Mouse (Mus musculus) spleen, adult 2 months (tissue): ENCODE measurements around the gene Afm. TPM values are rescaled to one million over a fixed set of nuclear protein-coding genes. Genes with fewer than 3 reads are reported as not detected.

Experiments
- DNase-seq, 2 experiments: peaks; one replicate each; pipeline versions ENCODE4 v3.0.0 to v3.0.0-alpha.2; 2012 to 2021; ENCODE audit warnings: low spot score in 2 of 2, low read depth in 1 of 2
- H3K27ac ChIP-seq: fragments of 200-500 bp; 2 replicates; pipeline ENCODE4 v1.5.1; 2012; ENCODE audit warnings: low read length, inconsistent platforms; ENCODE audit not compliant: insufficient read depth
- H3K27me3 ChIP-seq: fragments of 200-500 bp; 2 replicates; pipeline ENCODE4 v1.6.1; 2012; ENCODE audit warnings: mild to moderate bottlenecking, moderate library complexity, low read length, inconsistent platforms; ENCODE audit not compliant: control insufficient read depth, insufficient read depth
- H3K36me3 ChIP-seq: fragments of 200-500 bp; 2 replicates; pipeline ENCODE4 v1.6.1; 2012; ENCODE audit warnings: mild to moderate bottlenecking, low read length, inconsistent platforms; ENCODE audit not compliant: control insufficient read depth, insufficient read depth
- H3K4me1 ChIP-seq: fragments of 200-500 bp; 2 replicates; pipeline ENCODE4 v1.6.1; 2011; ENCODE audit warnings: inconsistent platforms; ENCODE audit not compliant: control insufficient read depth, insufficient read depth, insufficient read length
- H3K4me3 ChIP-seq: fragments of 200-500 bp; 2 replicates; pipeline ENCODE4 v1.5.1; 2011; ENCODE audit warnings: mild to moderate bottlenecking, inconsistent platforms; ENCODE audit not compliant: insufficient read depth, insufficient read length; ENCODE audit errors: extremely low read depth
- CTCF ChIP-seq: fragments of 200-500 bp; IDR thresholded peaks from 2 replicates; pipeline ENCODE4 v1.5.1; 2011; ENCODE audit warnings: mild to moderate bottlenecking, inconsistent platforms; ENCODE audit not compliant: insufficient read depth, insufficient read length, insufficient replicate concordance; ENCODE audit errors: extremely low read depth
- POLR2A ChIP-seq: fragments of 200-500 bp; IDR thresholded peaks from 2 replicates; pipeline ENCODE4 v1.6.1; 2011; ENCODE audit warnings: low read depth, low read length, inconsistent platforms
- WGBS: fragments of 180-500 bp; shearing (Covaris S2); methylation state at CpG from one replicate; pipeline ENCODE4 v1.1.7; 2018; 5-methylcytosine and 5-hydroxymethylcytosine counted together
- polyA plus RNA-seq: library from polyadenylated mRNA; depleted of rRNA; stranded (reverse); fragments of >200 nt; gene quantifications from 2 replicates; pipeline ENCODE4 v1.2.3, GENCODE M21; 2012

Gene Afm
- polyA plus RNA-seq, 1 experiment, result 0.05 TPM

DNA sequence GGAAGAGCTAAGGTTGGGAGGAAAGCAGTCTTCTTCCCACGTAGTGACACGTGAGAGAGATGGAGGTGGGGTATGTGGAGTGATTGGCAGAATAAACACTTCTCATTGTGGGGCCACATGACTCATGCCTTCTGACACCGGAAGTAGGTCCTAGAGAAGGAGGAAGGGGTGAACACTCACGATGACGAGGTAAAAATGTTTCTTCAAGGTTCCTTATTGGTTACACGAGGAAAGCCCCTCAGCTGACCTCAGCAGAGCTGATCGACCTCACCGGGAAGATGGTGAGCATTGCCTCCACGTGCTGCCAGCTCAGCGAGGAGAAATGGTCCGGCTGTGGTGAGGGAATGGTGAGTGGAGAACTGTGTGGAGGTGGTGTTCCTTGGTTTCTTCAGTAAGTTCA is 14.0 kb upstream of the Afm start:
- 34% methylated on average over 11 of the region's 11 CpGs for WGBS
- Histone ChIP-seq H3K36me3 (no peaks in the 10 kb centered on the region), H3K27ac (no peak overlapping the region), H3K4me1 (no peaks in the 10 kb centered on the region), H3K27me3 (no peaks in the 10 kb centered on the region), H3K4me3 (no peak overlapping the region)
- DNase-seq, result no peak
- no peak for TF ChIP-seq CTCF
- TF ChIP-seq POLR2A, result no peak

DNA sequence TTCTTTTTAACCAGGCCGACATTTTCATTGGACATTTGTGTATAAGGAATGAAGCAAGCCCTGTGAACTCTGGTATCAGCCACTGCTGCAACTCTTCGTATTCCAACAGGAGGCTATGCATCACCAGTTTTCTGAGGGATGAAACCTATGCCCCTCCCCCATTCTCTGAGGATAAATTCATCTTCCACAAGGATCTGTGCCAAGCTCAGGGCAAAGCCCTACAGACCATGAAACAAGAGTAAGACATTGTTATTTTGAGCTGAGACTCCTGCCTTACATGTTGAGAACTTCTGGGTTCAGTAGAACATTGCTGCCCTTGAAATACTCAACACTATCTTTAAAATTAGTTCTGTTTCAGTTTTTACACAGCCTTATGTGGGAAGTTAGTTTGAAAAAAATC is 12.2 kb upstream of the Afm start:
- H3K4me1 ChIP-seq, result no peaks in the 10 kb centered on the region
- no peak overlapping the region for H3K27ac ChIP-seq
- no peak overlapping the region for H3K4me3 ChIP-seq
- TF ChIP-seq POLR2A, result no peak
- TF ChIP-seq CTCF, result no peak
- no peaks in the 10 kb centered on the region for H3K27me3 ChIP-seq
- WGBS, result 90% methylated on average over 2 of the region's 2 CpGs
- no peaks in the 10 kb centered on the region for H3K36me3 ChIP-seq
- no peak for DNase-seq

- no peaks in the 10 kb centered on the region for H3K4me1 ChIP-seq
- TF ChIP-seq POLR2A, result no peak
- no peak for TF ChIP-seq CTCF
- 84% methylated on average over 13 of the region's 13 CpGs for WGBS
- H3K27ac ChIP-seq, result no peak overlapping the region
- H3K27me3 ChIP-seq, result no peaks in the 10 kb centered on the region
- H3K4me3 ChIP-seq, result no peak overlapping the region
- no peaks in the 10 kb centered on the region for H3K36me3 ChIP-seq
- no peak for DNase-seq
Observed at GRCm38 (mm10) chr5:90507411-90507949, 11.3 kb upstream of the Afm start.

DNA sequence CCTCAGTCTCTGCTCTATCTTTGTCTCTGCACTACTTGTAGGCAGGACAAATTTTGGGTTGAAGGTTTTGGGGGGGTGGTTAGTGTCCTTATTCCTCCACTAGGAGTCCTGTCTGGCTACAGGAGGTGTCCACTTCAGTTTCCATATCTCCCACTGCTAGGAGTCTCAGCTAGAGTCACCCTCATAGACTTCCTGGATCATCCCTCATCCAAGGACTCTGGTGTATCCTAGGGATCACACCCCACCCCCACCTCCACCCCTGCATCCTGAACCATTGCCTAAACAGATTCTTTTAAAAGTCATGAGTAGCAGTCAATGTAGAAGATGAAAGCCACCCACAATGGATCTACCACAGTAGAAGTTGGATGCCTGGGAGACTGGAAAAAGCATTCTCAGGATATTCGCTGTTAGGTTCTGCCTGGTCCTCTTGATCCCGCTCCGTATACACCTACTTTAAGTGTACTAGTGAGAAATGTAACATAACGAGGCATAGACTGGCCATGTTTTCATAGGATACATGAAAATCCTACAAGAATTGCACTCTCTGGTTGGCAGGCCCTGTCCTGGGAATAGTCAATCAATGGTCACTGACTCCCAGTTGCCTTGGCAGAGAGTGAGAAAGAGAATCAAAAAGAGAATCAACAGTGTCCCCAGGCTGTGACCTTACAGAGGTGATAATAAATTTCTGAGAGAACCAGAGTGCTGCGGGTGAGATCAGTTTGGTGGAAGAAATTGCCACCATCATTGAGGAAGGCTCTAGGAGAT is 8.7 kb upstream of the Afm start:
- WGBS, result 89% methylated on average over 5 of the region's 5 CpGs
- Histone ChIP-seq H3K27me3 (no peaks in the 10 kb centered on the region), H3K4me3 (no peak overlapping the region), H3K4me1 (no peaks in the 10 kb centered on the region), H3K36me3 (no peaks in the 10 kb centered on the region), H3K27ac (no peak overlapping the region)
- no peak for DNase-seq
- no peak for TF ChIP-seq CTCF
- TF ChIP-seq POLR2A, result no peak

DNA sequence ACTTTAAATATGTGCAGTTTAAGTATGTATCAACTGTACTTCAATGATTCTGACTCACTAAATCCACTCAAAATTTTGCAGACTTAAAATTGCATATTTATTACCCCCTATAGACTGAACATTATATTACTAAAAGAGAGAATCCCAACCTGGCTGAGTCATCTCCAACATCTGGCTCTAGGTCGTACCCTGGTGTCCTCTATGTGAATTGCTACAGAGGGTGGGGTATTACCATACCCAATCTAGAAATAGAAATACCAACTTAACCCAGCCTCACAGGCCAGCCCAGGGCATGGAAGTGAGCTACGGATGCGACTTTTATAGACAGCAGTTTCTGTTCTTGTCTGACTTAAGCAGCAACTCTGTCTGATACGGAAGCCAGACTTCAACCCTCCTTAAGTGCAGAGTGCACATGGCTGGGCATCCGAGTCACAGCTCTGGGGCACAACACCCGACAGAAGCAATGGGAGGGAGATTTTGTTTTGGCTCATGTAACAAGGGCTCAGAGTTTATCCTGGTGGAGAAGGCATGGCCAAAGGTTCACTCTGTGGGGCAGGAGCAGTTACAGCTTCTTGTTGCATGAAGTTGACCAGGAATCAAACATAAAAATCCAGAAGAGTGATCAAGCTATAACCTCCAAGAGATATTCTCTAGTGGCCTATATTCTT is 6.3 kb upstream of the Afm start:
- 80% methylated on average over 6 of the region's 6 CpGs for WGBS
- no peak for DNase-seq

DNA sequence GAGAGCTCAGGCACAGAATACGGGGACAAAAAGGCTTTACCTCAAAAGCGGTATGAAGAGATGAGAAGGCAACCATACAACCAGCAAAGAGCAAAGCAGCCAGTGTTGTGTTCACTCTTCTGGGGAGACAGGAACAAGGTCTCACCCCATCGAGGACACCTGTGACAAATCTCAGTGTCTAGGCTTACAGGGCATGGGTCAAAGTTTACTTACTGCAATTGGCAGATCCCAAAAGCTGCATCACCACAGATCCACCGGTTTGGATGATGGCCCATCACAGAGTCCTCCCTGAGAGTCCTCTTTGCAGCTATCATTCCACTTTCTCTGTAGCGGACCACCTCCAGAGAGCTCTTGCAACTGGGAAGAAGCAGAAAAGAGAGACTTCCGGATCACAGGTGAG is 3.2 kb upstream of the Afm start:
- no peak overlapping the region for H3K27ac ChIP-seq
- no peak for TF ChIP-seq CTCF
- no peak for TF ChIP-seq POLR2A
- 90% methylated on average over 6 of the region's 6 CpGs for WGBS
- no peak for DNase-seq
- H3K4me1 ChIP-seq, result no peaks in the 10 kb centered on the region
- H3K36me3 ChIP-seq, result no peaks in the 10 kb centered on the region
- H3K4me3 ChIP-seq, result no peak overlapping the region
- no peaks in the 10 kb centered on the region for H3K27me3 ChIP-seq

More for the DNA sequence above, 6.3 kb upstream of the Afm start:
- H3K27me3 ChIP-seq, result no peaks in the 10 kb centered on the region
- H3K36me3 ChIP-seq, result no peaks in the 10 kb centered on the region
- no peak overlapping the region for H3K27ac ChIP-seq
- TF ChIP-seq POLR2A, result no peak
- TF ChIP-seq CTCF, result no peak
- no peaks in the 10 kb centered on the region for H3K4me1 ChIP-seq
- H3K4me3 ChIP-seq, result no peak overlapping the region

DNA sequence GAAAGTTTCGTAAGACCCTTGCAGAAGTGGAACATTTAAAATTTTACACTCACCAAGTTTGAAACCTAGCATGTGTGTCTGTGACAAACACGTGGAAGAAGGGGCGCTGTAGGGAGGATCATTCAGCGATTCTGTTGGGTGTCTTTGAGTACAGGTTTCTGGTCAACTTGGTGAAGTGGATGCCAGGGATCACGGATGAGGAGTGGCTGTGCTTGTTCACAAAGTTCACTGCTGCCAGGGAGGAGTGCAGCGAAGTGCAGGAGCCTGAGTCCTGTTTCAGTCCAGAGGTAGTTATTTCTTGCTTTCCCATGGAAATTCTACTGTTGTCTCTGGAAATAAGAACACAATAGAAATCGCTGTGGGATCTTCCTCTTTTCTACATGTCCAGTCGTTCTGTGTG is 32.5 kb downstream of the Afm start:
- no peak overlapping the region for H3K27ac ChIP-seq
- no peaks in the 10 kb centered on the region for H3K36me3 ChIP-seq
- no peaks in the 10 kb centered on the region for H3K27me3 ChIP-seq
- no peaks in the 10 kb centered on the region for H3K4me1 ChIP-seq
- no peak for TF ChIP-seq CTCF
- no peak for TF ChIP-seq POLR2A
- no peak overlapping the region for H3K4me3 ChIP-seq
- WGBS, result 82% methylated on average over 8 of the region's 8 CpGs
- no peak for DNase-seq
